Mouse (Mus musculus): ENCODE results near the gene Reep6. TPM values are rescaled to one million over a fixed set of nuclear protein-coding genes. Genes with fewer than 3 reads are reported as not detected.

The Reep6 gene
- polyA plus RNA-seq, 1 experiment from 2014 or later: 255 TPM

GRCm38 (mm10) chr10:80371983-80372382 is 42.2 kb downstream of the Reep6 start:
- no peaks in the 10 kb centered on the region for H3K9me3 ChIP-seq (ENCODE audit: control insufficient read depth, low read length)
- H3K36me3 ChIP-seq (ENCODE audit: control insufficient read depth, insufficient read depth, low read length): no peaks in the 10 kb centered on the region
- H3K27me3 ChIP-seq (replicated peaks; ENCODE audit: control insufficient read depth, insufficient read depth, low read length): no peaks in the 10 kb centered on the region
- WGBS: 52% methylated on average over 9 of the region's 9 CpGs
- H3K4me3 ChIP-seq (ENCODE audit: low read length): peak overlapping the region; percentile 21
- no peak for ATAC-seq
- H3K9ac ChIP-seq (ENCODE audit: low read depth, low read length): peak overlapping the region; percentile 36; the same call in 1 of the 2 replicates
- peak overlapping the region; percentile 36; the same call in 1 of the 2 replicates for H3K4me2 ChIP-seq (ENCODE audit: low read depth, low read length)
- no peak overlapping the region for H3K27ac ChIP-seq (ENCODE audit: low read length)
- peaks cover 4% of the 10 kb centered on the region; the same call in 1 of the 2 replicates for H3K4me1 ChIP-seq (ENCODE audit: control insufficient read depth, insufficient read depth, low read length)

- Histone ChIP-seq H3K36me3 (ENCODE audit: control insufficient read depth, insufficient read depth, low read length) (no peaks in the 10 kb centered on the region), H3K4me1 (ENCODE audit: control insufficient read depth, insufficient read depth, low read length) (peaks cover 4% of the 10 kb centered on the region; the same call in 1 of the 2 replicates), H3K9me3 (ENCODE audit: control insufficient read depth, low read length) (no peaks in the 10 kb centered on the region), H3K4me3 (ENCODE audit: low read length) (no peak overlapping the region), H3K9ac (ENCODE audit: low read depth, low read length) (no peak overlapping the region), H3K27me3 (replicated peaks; ENCODE audit: control insufficient read depth, insufficient read depth, low read length) (no peaks in the 10 kb centered on the region), H3K27ac (ENCODE audit: low read length) (no peak overlapping the region), H3K4me2 (ENCODE audit: low read depth, low read length) (no peak overlapping the region)
- WGBS: 89% methylated on average over 6 of the region's 6 CpGs
- ATAC-seq: no peak
Measured at GRCm38 (mm10) chr10:80372706-80373105, 43.0 kb downstream of the Reep6 start.

- ATAC-seq: no peak
- peaks cover 4% of the 10 kb centered on the region; the same call in 1 of the 2 replicates for H3K4me1 ChIP-seq (ENCODE audit: control insufficient read depth, insufficient read depth, low read length)
- H3K4me3 ChIP-seq (ENCODE audit: low read length): no peak overlapping the region
- H3K9me3 ChIP-seq (ENCODE audit: control insufficient read depth, low read length): no peaks in the 10 kb centered on the region
- 18% methylated on average over 6 of the region's 6 CpGs for WGBS
- H3K36me3 ChIP-seq (ENCODE audit: control insufficient read depth, insufficient read depth, low read length): no peaks in the 10 kb centered on the region
- no peak overlapping the region for H3K27ac ChIP-seq (ENCODE audit: low read length)
- no peaks in the 10 kb centered on the region for H3K27me3 ChIP-seq (replicated peaks; ENCODE audit: control insufficient read depth, insufficient read depth, low read length)
- no peak overlapping the region for H3K9ac ChIP-seq (ENCODE audit: low read depth, low read length)
- H3K4me2 ChIP-seq (ENCODE audit: low read depth, low read length): no peak overlapping the region
Measured at GRCm38 (mm10) chr10:80374063-80374462, 44.3 kb downstream of the Reep6 start.

- Histone ChIP-seq H3K4me3 (ENCODE audit: low read length) (no peak overlapping the region), H3K36me3 (ENCODE audit: control insufficient read depth, insufficient read depth, low read length) (peaks cover 5% of the 10 kb centered on the region), H3K4me1 (ENCODE audit: control insufficient read depth, insufficient read depth, low read length) (peaks cover 6% of the 10 kb centered on the region; the same call in 1 of the 2 replicates), H3K9me3 (ENCODE audit: control insufficient read depth, low read length) (no peaks in the 10 kb centered on the region), H3K9ac (ENCODE audit: low read depth, low read length) (no peak overlapping the region), H3K4me2 (ENCODE audit: low read depth, low read length) (no peak overlapping the region), H3K27ac (ENCODE audit: low read length) (no peak overlapping the region), H3K27me3 (replicated peaks; ENCODE audit: control insufficient read depth, insufficient read depth, low read length) (no peaks in the 10 kb centered on the region)
- ATAC-seq: no peak
- 3% methylated on average over 7 of the region's 7 CpGs for WGBS
Measured at GRCm38 (mm10) chr10:80376160-80376559, 46.4 kb downstream of the Reep6 start.

GRCm38 (mm10) chr10:80377716-80378115 is 48.0 kb downstream of the Reep6 start:
- Histone ChIP-seq H3K9me3 (ENCODE audit: control insufficient read depth, low read length) (no peaks in the 10 kb centered on the region), H3K27ac (ENCODE audit: low read length) (no peak overlapping the region), H3K36me3 (ENCODE audit: control insufficient read depth, insufficient read depth, low read length) (peaks cover 17% of the 10 kb centered on the region), H3K27me3 (replicated peaks; ENCODE audit: control insufficient read depth, insufficient read depth, low read length) (no peaks in the 10 kb centered on the region), H3K4me2 (ENCODE audit: low read depth, low read length) (no peak overlapping the region), H3K4me1 (ENCODE audit: control insufficient read depth, insufficient read depth, low read length) (0 out of 2 replicates have a peak, but pooled peaks cover 4% of the 10 kb centered on the region), H3K9ac (ENCODE audit: low read depth, low read length) (no peak overlapping the region), H3K4me3 (ENCODE audit: low read length) (no peak overlapping the region)
- WGBS: 46% methylated on average over 10 of the region's 10 CpGs
- no peak for ATAC-seq

GRCm38 (mm10) chr10:80382641-80383365 is 53.0 kb downstream of the Reep6 start:
- 76% methylated on average over 7 of the region's 7 CpGs for WGBS
- no peak overlapping the region for H3K4me2 ChIP-seq (ENCODE audit: low read depth, low read length)
- H3K4me3 ChIP-seq (ENCODE audit: low read length): no peak overlapping the region
- no peaks in the 10 kb centered on the region for H3K9me3 ChIP-seq (ENCODE audit: control insufficient read depth, low read length)
- H3K27me3 ChIP-seq (replicated peaks; ENCODE audit: control insufficient read depth, insufficient read depth, low read length): no peaks in the 10 kb centered on the region
- peaks cover 17% of the 10 kb centered on the region for H3K36me3 ChIP-seq (ENCODE audit: control insufficient read depth, insufficient read depth, low read length)
- H3K4me1 ChIP-seq (ENCODE audit: control insufficient read depth, insufficient read depth, low read length): peaks cover 28% of the 10 kb centered on the region
- H3K27ac ChIP-seq (ENCODE audit: low read length): no peak overlapping the region
- ATAC-seq: no peak
- peak overlapping the region; percentile 19; the same call in 1 of the 2 replicates for H3K9ac ChIP-seq (ENCODE audit: low read depth, low read length)

- Histone ChIP-seq H3K4me3 (ENCODE audit: low read length) (no peak overlapping the region), H3K4me2 (ENCODE audit: low read depth, low read length) (no peak overlapping the region), H3K27ac (ENCODE audit: low read length) (no peak overlapping the region), H3K36me3 (ENCODE audit: control insufficient read depth, insufficient read depth, low read length) (peaks cover 17% of the 10 kb centered on the region), H3K4me1 (ENCODE audit: control insufficient read depth, insufficient read depth, low read length) (peaks cover 34% of the 10 kb centered on the region), H3K27me3 (replicated peaks; ENCODE audit: control insufficient read depth, insufficient read depth, low read length) (no peaks in the 10 kb centered on the region), H3K9me3 (ENCODE audit: control insufficient read depth, low read length) (no peaks in the 10 kb centered on the region), H3K9ac (ENCODE audit: low read depth, low read length) (0 out of 2 replicates have a peak overlapping the region, but pooled peaks have one; percentile 24)
- ATAC-seq: no peak
- WGBS: 50% methylated on average over 4 of the region's 4 CpGs
Measured at GRCm38 (mm10) chr10:80383431-80383830, 53.7 kb downstream of the Reep6 start.

GRCm38 (mm10) chr10:80384115-80384639 is 54.4 kb downstream of the Reep6 start:
- ATAC-seq: no peak
- no peaks in the 10 kb centered on the region for H3K27me3 ChIP-seq (replicated peaks; ENCODE audit: control insufficient read depth, insufficient read depth, low read length)
- no peak overlapping the region for H3K4me3 ChIP-seq (ENCODE audit: low read length)
- H3K4me2 ChIP-seq (ENCODE audit: low read depth, low read length): no peak overlapping the region
- peaks cover 37% of the 10 kb centered on the region for H3K4me1 ChIP-seq (ENCODE audit: control insufficient read depth, insufficient read depth, low read length)
- WGBS: 87% methylated on average over 4 of the region's 4 CpGs
- H3K27ac ChIP-seq (ENCODE audit: low read length): no peak overlapping the region
- H3K9ac ChIP-seq (ENCODE audit: low read depth, low read length): no peak overlapping the region
- H3K36me3 ChIP-seq (ENCODE audit: control insufficient read depth, insufficient read depth, low read length): peaks cover 17% of the 10 kb centered on the region
- H3K9me3 ChIP-seq (ENCODE audit: control insufficient read depth, low read length): no peaks in the 10 kb centered on the region

- peaks cover 37% of the 10 kb centered on the region for H3K4me1 ChIP-seq (ENCODE audit: control insufficient read depth, insufficient read depth, low read length)
- WGBS: 68% methylated on average over 7 of the region's 7 CpGs
Measured at GRCm38 (mm10) chr10:80384709-80385108, 55.0 kb downstream of the Reep6 start.

More at GRCm38 (mm10) chr10:80384709-80385108, 55.0 kb downstream of the Reep6 start:
- Histone ChIP-seq H3K4me3 (ENCODE audit: low read length) (peak overlapping the region; percentile 83), H3K4me2 (ENCODE audit: low read depth, low read length) (peak overlapping the region; percentile 90), H3K36me3 (ENCODE audit: control insufficient read depth, insufficient read depth, low read length) (peaks cover 15% of the 10 kb centered on the region), H3K27me3 (replicated peaks; ENCODE audit: control insufficient read depth, insufficient read depth, low read length) (no peaks in the 10 kb centered on the region), H3K27ac (ENCODE audit: low read length) (no peak overlapping the region), H3K9ac (ENCODE audit: low read depth, low read length) (peak overlapping the region; percentile 91; the same call in 1 of the 2 replicates), H3K9me3 (ENCODE audit: control insufficient read depth, low read length) (no peaks in the 10 kb centered on the region)
- no peak for ATAC-seq
